Mouse (Mus musculus) intestine, embryonic 14.5 days (tissue): ENCODE data around the gene Rnf186. TPM values are rescaled to one million over a fixed set of nuclear protein-coding genes. Genes with fewer than 3 reads are reported as not detected.

Experiments used
- ATAC-seq: fragments of 200-750 bp; cut with Nextera tagmentation; replicated peaks from 2 replicates; pipeline ENCODE4 v1.8.0; 2017; ENCODE audit warnings: low read depth, moderate number of reproducible peaks, moderate TSS enrichment, moderate library complexity; ENCODE audit not compliant: low FRiP score, low TSS enrichment
- DNase-seq: peaks from one replicate; pipeline ENCODE4 v3.0.0-alpha.2; 2018; ENCODE audit warnings: low spot score
- H3K27ac ChIP-seq: fragments of 300-500 bp; sonication (generic); 2 replicates; pipeline ENCODE4 v1.5.1; 2014; ENCODE audit warnings: low read depth, mild to moderate bottlenecking, control low read depth
- H3K27me3 ChIP-seq: fragments of 300-500 bp; sonication (generic); replicated peaks from 2 replicates; pipeline ENCODE4 v1.6.1; 2014; ENCODE audit warnings: low read length, control low read depth; ENCODE audit not compliant: control insufficient read depth, insufficient read depth
- H3K36me3 ChIP-seq: fragments of 300-500 bp; sonication (generic); 2 replicates; pipeline ENCODE4 v1.6.1; 2014; ENCODE audit warnings: low read length, control low read depth; ENCODE audit not compliant: control insufficient read depth, insufficient read depth
- H3K4me1 ChIP-seq: fragments of 300-500 bp; sonication (generic); replicated peaks from 2 replicates; pipeline ENCODE4 v1.6.1; 2014; ENCODE audit warnings: low read length, control low read depth, mixed read lengths; ENCODE audit not compliant: control insufficient read depth, insufficient read depth
- H3K4me2 ChIP-seq: fragments of 300-500 bp; sonication (generic); 2 replicates; pipeline ENCODE4 v1.6.1; 2014; ENCODE audit warnings: low read length
- H3K4me3 ChIP-seq: fragments of 300-500 bp; sonication (generic); 2 replicates; pipeline ENCODE4 v1.5.1; 2014; ENCODE audit warnings: low read depth, low read length, control low read depth, mixed read lengths
- H3K9ac ChIP-seq: fragments of 300-500 bp; sonication (generic); 2 replicates; pipeline ENCODE4 v1.6.1; 2014; ENCODE audit warnings: mild to moderate bottlenecking, low read length
- H3K9me3 ChIP-seq: fragments of 300-500 bp; sonication (generic); 2 replicates; pipeline ENCODE4 v1.6.1; 2016; ENCODE audit warnings: low read length, control low read depth; ENCODE audit not compliant: control insufficient read depth
- WGBS: fragments of 180-500 bp; shearing (Covaris S2); extraction: QIAGEN DNeasy Blood & Tissue Kit; methylation state at CpG from one replicate; pipeline ENCODE4 v1.1.7; 2014; 5-methylcytosine and 5-hydroxymethylcytosine counted together
- polyA plus RNA-seq: library from polyadenylated mRNA; unstranded; fragments of >200 nt; fragmentation: Nextera tagmentation; extraction: Ambion mirVana; gene quantifications from 2 replicates; pipeline ENCODE4 v1.2.1, GENCODE M21; 2014

The Rnf186 gene
- polyA plus RNA-seq, 1 experiment from 2014 or later, result 54.1 TPM

- H3K4me2 ChIP-seq, result no peak overlapping the region
- H3K9me3 ChIP-seq, result peaks cover 6% of the 10 kb centered on the region; the same call in 1 of the 2 replicates
- H3K9ac ChIP-seq, result no peak overlapping the region
- no peak overlapping the region for H3K4me3 ChIP-seq
- ATAC-seq (no peak), DNase-seq (no peak)
- H3K27me3 ChIP-seq, result no peaks in the 10 kb centered on the region
- H3K27ac ChIP-seq, result no peak overlapping the region
- no peaks in the 10 kb centered on the region for H3K36me3 ChIP-seq
- H3K4me1 ChIP-seq, result no peaks in the 10 kb centered on the region
- 78% methylated on average over 13 of the region's 13 CpGs for WGBS
These were observed 44.3 kb downstream of the Rnf186 start for GRCm38 (mm10) chr4:139011201-139011702.

GRCm38 (mm10) chr4:139013281-139013680 lies 46.4 kb downstream of the Rnf186 start:
- WGBS, result 84% methylated on average over 11 of the region's 11 CpGs
- H3K4me3 ChIP-seq, result no peak overlapping the region
- no peak for DNase-seq

GRCm38 (mm10) chr4:139014793-139015192 lies 47.9 kb downstream of the Rnf186 start:
- no peak overlapping the region for H3K4me3 ChIP-seq
- no peak for DNase-seq
- H3K4me2 ChIP-seq, result no peak overlapping the region
- H3K27me3 ChIP-seq, result no peaks in the 10 kb centered on the region
- WGBS, result 78% methylated on average over 6 of the region's 6 CpGs
- no peak for ATAC-seq
- no peak overlapping the region for H3K9ac ChIP-seq
- no peaks in the 10 kb centered on the region for H3K36me3 ChIP-seq
- H3K27ac ChIP-seq, result no peak overlapping the region
- no peaks in the 10 kb centered on the region for H3K4me1 ChIP-seq
- peaks cover 6% of the 10 kb centered on the region; the same call in 1 of the 2 replicates for H3K9me3 ChIP-seq

More at GRCm38 (mm10) chr4:139013281-139013680, 46.4 kb downstream of the Rnf186 start:
- ATAC-seq, result no peak
- Histone ChIP-seq H3K27ac (no peak overlapping the region), H3K27me3 (no peaks in the 10 kb centered on the region), H3K36me3 (no peaks in the 10 kb centered on the region), H3K4me2 (no peak overlapping the region), H3K4me1 (no peaks in the 10 kb centered on the region), H3K9ac (no peak overlapping the region), H3K9me3 (peaks cover 6% of the 10 kb centered on the region; the same call in 1 of the 2 replicates)

Other genes starting within 250 kb of the Rnf186 start
- 0.22 and 0.35 TPM in 2 replicates for gene Pla2g2c, start 242.3 kb upstream of the Rnf186 start, polyA plus RNA-seq
- 1.0 and 1.8 TPM in 2 replicates for gene Ubxn10, start 229.9 kb upstream of the Rnf186 start, polyA plus RNA-seq
- gene Pla2g2f, start 209.5 kb upstream of the Rnf186 start, polyA plus RNA-seq, result 0.12 and 0.80 TPM in 2 replicates
- gene Pla2g2d, start 191.4 kb upstream of the Rnf186 start, polyA plus RNA-seq, result 1.1 TPM in 1 of 2 replicates, not detected in the other
- 0.19 and 0.42 TPM in 2 replicates for gene Pla2g5, start 103.6 kb upstream of the Rnf186 start, polyA plus RNA-seq
- gene Gm13030, start 93.1 kb upstream of the Rnf186 start, polyA plus RNA-seq, result not detected in 2 replicates
- not detected in 2 replicates for gene Pla2g2e, start 89.2 kb upstream of the Rnf186 start, polyA plus RNA-seq
- gene Otud3, start 53.2 kb upstream of the Rnf186 start, polyA plus RNA-seq, result 3.0 and 4.7 TPM in 2 replicates
- 9.4 and 10.0 TPM in 2 replicates for gene Tmco4, start 5.8 kb downstream of the Rnf186 start, polyA plus RNA-seq
- gene Htr6, start 108.5 kb downstream of the Rnf186 start, polyA plus RNA-seq, result 0.16 and 0.20 TPM in 2 replicates
- gene Nbl1, start 125.9 kb downstream of the Rnf186 start, polyA plus RNA-seq, result 50.5 and 55.5 TPM in 2 replicates
- 530 and 580 TPM in 2 replicates for gene Minos1, start 164.0 kb downstream of the Rnf186 start, polyA plus RNA-seq
- 313 and 325 TPM in 2 replicates for gene Capzb, start 225.8 kb downstream of the Rnf186 start, polyA plus RNA-seq